Comparison of ENCODE assay signal across 11 mouse cellular contexts in genomic region chr8:119196486-119197150, GRCm38 (mm10).
A peak's percentile ranks its signal among the peaks of the same experiment; 100 is the strongest.
DNase-seq lines count a peak whose midpoint lies in the region; ATAC-seq and TF ChIP-seq lines count a peak whose summit lies in the region.
"Had no signal": no experiment of that assay in that cellular context is flagged by ENCODE, and none has a peak within 500 bp of the region (broad histone marks: within the 10 kb centered on the region; RNA-seq: fewer than 3 reads in every experiment).

No protein-coding gene starts in this region.

- 0 out of 2 replicates have a peak, but pooled peaks have one; percentile 15 for ATAC-seq in hindbrain, postnatal 0 days
- no peak for ATAC-seq in intestine, embryonic 16.5 days
- no peak for ATAC-seq in hindbrain, embryonic 11.5 days (ENCODE audit: low FRiP score)

- intact Hi-C loops in gastrocnemius, postnatal 14 days (cut with DNase I; ENCODE audit: low total_unique reads): no loop called here

- H3K36me3 ChIP-seq in hindbrain, postnatal 0 days (ENCODE audit: insufficient read depth, low read length): no peaks in the 10 kb centered on the region
- no peaks in the 10 kb centered on the region for H3K36me3 ChIP-seq in hindbrain, embryonic 10.5 days
- H3K36me3 ChIP-seq in intestine, embryonic 16.5 days (ENCODE audit: control insufficient read depth, insufficient read depth, low read length): no peaks in the 10 kb centered on the region
- H3K36me3 ChIP-seq in hindbrain, embryonic 11.5 days (ENCODE audit: control insufficient read depth, insufficient read depth, low read length): no peaks in the 10 kb centered on the region
- H3K36me3 ChIP-seq: embryonic facial prominence, embryonic 12.5 days; G1E; limb, embryonic 12.5 days had no signal

- no peaks in the 10 kb centered on the region for H3K9me3 ChIP-seq in hindbrain, postnatal 0 days (ENCODE audit: low read length)
- peaks cover 4% of the 10 kb centered on the region; the same call in 1 of the 2 replicates for H3K9me3 ChIP-seq in hindbrain, embryonic 10.5 days
- no peaks in the 10 kb centered on the region for H3K9me3 ChIP-seq in intestine, embryonic 16.5 days (ENCODE audit: control insufficient read depth, low read length)
- no peaks in the 10 kb centered on the region for H3K9me3 ChIP-seq in hindbrain, embryonic 11.5 days (ENCODE audit: control insufficient read depth, low read length)
- H3K9me3 ChIP-seq: embryonic facial prominence, embryonic 12.5 days had no signal

- TF ChIP-seq CTCF in hindbrain, postnatal 0 days (IDR thresholded peaks at IDR 0.05; ENCODE audit: low read depth): no peak

- no peak overlapping the region for H3K9ac ChIP-seq in hindbrain, postnatal 0 days (replicated peaks; ENCODE audit: low read length)
- no peak overlapping the region for H3K9ac ChIP-seq in intestine, embryonic 16.5 days (ENCODE audit: low read depth, low read length)
- no peak overlapping the region for H3K9ac ChIP-seq in hindbrain, embryonic 11.5 days (ENCODE audit: low read depth, low read length)
- H3K9ac ChIP-seq: embryonic facial prominence, embryonic 12.5 days; limb, embryonic 12.5 days had no signal

- H3K27me3 ChIP-seq in hindbrain, postnatal 0 days (ENCODE audit: insufficient read depth, low read length): no peaks in the 10 kb centered on the region
- H3K27me3 ChIP-seq in hindbrain, embryonic 10.5 days (ENCODE audit: insufficient read depth, poor library complexity, severe bottlenecking): no peaks in the 10 kb centered on the region
- H3K27me3 ChIP-seq in intestine, embryonic 16.5 days (replicated peaks; ENCODE audit: control insufficient read depth, insufficient read depth, low read length): no peaks in the 10 kb centered on the region
- H3K27me3 ChIP-seq in hindbrain, embryonic 11.5 days (ENCODE audit: control insufficient read depth, insufficient read depth, low read length): no peaks in the 10 kb centered on the region
- H3K27me3 ChIP-seq: embryonic facial prominence, embryonic 12.5 days; limb, embryonic 12.5 days had no signal

- peak; percentile 78 for DNase-seq in hindbrain, postnatal 0 days (ENCODE audit: low spot score)
- no peak for DNase-seq in hindbrain, embryonic 10.5 days (ENCODE audit: low spot score)
- DNase-seq in adrenal gland, postnatal 25 days: peak; percentile 48
- peak; percentile 27 for DNase-seq in gastrocnemius, postnatal 14 days
- DNase-seq in left cerebral cortex, adult 8-10 months (ENCODE audit: low spot score in 2 of 2): peak; percentile 24 to 75
- DNase-seq in ovary, postnatal 14 days (ENCODE audit: low spot score): no peak
- no peak for DNase-seq in hindbrain, embryonic 11.5 days (ENCODE audit: low spot score)

- 55% methylated on average over 10 of the region's 10 CpGs for WGBS in hindbrain, postnatal 0 days
- WGBS in hindbrain, embryonic 10.5 days: 91% methylated on average over 10 of the region's 10 CpGs
- WGBS in intestine, embryonic 16.5 days: 63% methylated on average over 10 of the region's 10 CpGs
- 88% methylated on average over 10 of the region's 10 CpGs for WGBS in hindbrain, embryonic 11.5 days

- H3K4me3 ChIP-seq in hindbrain, postnatal 0 days (ENCODE audit: low read length): no peak overlapping the region
- no peak overlapping the region for H3K4me3 ChIP-seq in hindbrain, embryonic 10.5 days
- H3K4me3 ChIP-seq in intestine, embryonic 16.5 days (ENCODE audit: low read length): no peak overlapping the region
- no peak overlapping the region for H3K4me3 ChIP-seq in hindbrain, embryonic 11.5 days (ENCODE audit: low read depth, low read length)
- H3K4me3 ChIP-seq: embryonic facial prominence, embryonic 12.5 days; limb, embryonic 12.5 days had no signal

- no peaks in the 10 kb centered on the region for H3K4me1 ChIP-seq in hindbrain, postnatal 0 days (ENCODE audit: insufficient read depth, low read length)
- H3K4me1 ChIP-seq in hindbrain, embryonic 10.5 days (replicated peaks): no peaks in the 10 kb centered on the region
- no peaks in the 10 kb centered on the region for H3K4me1 ChIP-seq in intestine, embryonic 16.5 days (ENCODE audit: control insufficient read depth, insufficient read depth, low read length)
- H3K4me1 ChIP-seq in hindbrain, embryonic 11.5 days (replicated peaks; ENCODE audit: control insufficient read depth, insufficient read depth, low read length): no peaks in the 10 kb centered on the region
- H3K4me1 ChIP-seq: embryonic facial prominence, embryonic 12.5 days; limb, embryonic 12.5 days had no signal

- no peak overlapping the region for H3K27ac ChIP-seq in hindbrain, postnatal 0 days
- no peak overlapping the region for H3K27ac ChIP-seq in hindbrain, embryonic 10.5 days
- no peak overlapping the region for H3K27ac ChIP-seq in intestine, embryonic 16.5 days (ENCODE audit: low read length)
- no peak overlapping the region for H3K27ac ChIP-seq in hindbrain, embryonic 11.5 days (ENCODE audit: low read depth, low read length)
- H3K27ac ChIP-seq: embryonic facial prominence, embryonic 12.5 days; limb, embryonic 12.5 days had no signal

- no peak overlapping the region for H3K4me2 ChIP-seq in hindbrain, postnatal 0 days (ENCODE audit: low read depth, low read length)
- H3K4me2 ChIP-seq in intestine, embryonic 16.5 days (ENCODE audit: low read depth, low read length): no peak overlapping the region
- no peak overlapping the region for H3K4me2 ChIP-seq in hindbrain, embryonic 11.5 days (replicated peaks; ENCODE audit: low read depth, low read length)
- H3K4me2 ChIP-seq: embryonic facial prominence, embryonic 12.5 days; limb, embryonic 12.5 days had no signal

Comparison
In these comparisons a context has a peak if more than half of its experiments do, and no peak if none do; other contexts are left out.
1. DNase-seq: peak in hindbrain, postnatal 0 days (single experiment), adrenal gland, postnatal 25 days (single experiment), gastrocnemius, postnatal 14 days (single experiment) and left cerebral cortex, adult 8-10 months (2 of 2); none in hindbrain, embryonic 10.5 days (single experiment), ovary, postnatal 14 days (single experiment) and hindbrain, embryonic 11.5 days (single experiment).